Mouse (Mus musculus) liver, embryonic 14.5 days (tissue): ENCODE data around the gene Tas1r3.

Source experiments
- CTCF ChIP-seq: IDR thresholded peaks from 2 replicates; pipeline ENCODE4 v1.5.1; 2016; ENCODE audit warnings: antibody characterized with exemption, low read depth, control low read depth
- EP300 ChIP-seq: IDR thresholded peaks from 2 replicates; pipeline ENCODE4 v1.6.1; 2016; ENCODE audit warnings: antibody characterized with exemption, low read depth

GRCm38 (mm10) chr4:155831831-155832230 is 31.3 kb downstream of the Tas1r3 start:
- TF ChIP-seq CTCF (no peak), EP300 (no peak)
